Mouse (Mus musculus): ENCODE results near the gene Txk.

Txk gene

DNA sequence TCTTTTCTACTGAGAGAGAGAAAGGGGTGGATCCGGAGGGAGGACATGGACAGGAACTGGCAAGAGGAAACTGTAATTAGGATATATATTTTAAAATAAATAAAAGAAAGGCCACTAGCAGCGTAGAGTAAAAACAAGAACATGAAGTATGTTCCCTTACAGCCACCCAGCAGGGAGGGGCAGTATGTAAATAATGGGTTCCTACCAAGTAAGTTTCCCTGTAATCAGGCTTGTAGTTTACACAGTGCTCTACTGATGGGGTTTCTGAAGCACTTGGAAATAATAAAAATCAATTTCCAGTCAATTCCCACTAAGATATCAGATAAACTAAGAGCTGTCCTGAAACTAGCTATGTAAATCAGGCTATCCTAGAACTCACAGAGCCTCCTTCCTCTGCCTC is 57.9 kb downstream of the Txk start:
- DNase-seq (ENCODE audit: low read depth, low spot score) = no peak

DNA sequence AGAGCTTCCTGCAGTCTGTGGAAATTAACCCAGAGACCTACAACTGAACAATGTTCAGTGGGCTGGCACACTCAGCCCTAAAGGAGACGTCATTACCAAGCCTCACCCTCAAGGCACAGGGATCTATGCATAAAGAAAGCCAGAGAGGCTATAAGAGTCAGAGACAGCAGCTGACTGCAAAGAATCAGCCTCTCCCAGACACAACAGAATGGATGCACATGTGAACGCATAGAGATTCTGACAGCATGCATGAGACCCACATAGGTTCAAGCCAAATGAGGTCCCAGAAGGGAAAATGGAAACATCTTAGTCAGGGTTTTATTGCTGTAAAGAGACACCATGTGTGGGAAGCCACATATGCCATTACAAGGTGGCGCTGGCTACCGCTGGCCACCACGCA is 62.1 kb downstream of the Txk start:
- no peak for DNase-seq (ENCODE audit: low read depth, low spot score)

DNA sequence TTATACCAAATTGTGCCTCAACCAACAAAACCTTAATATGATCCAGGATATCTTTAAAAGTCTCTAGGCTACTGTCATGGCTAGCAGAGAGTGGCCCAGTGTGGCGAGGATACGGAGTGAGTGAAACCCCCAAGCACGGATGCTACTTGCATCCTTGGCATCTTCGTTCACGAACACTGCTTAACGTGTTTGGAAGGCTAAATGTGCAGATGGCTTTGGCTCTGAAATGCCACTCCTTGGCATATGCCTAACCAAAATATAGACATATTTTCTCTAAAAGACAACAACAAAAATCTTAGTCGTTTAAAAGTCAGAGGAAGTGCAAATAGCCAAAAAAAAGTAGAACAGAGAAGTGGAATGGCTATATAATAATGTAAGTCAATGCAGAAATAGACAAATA is 63.0 kb downstream of the Txk start:
- no peak for DNase-seq (ENCODE audit: low read depth, low spot score)

DNA sequence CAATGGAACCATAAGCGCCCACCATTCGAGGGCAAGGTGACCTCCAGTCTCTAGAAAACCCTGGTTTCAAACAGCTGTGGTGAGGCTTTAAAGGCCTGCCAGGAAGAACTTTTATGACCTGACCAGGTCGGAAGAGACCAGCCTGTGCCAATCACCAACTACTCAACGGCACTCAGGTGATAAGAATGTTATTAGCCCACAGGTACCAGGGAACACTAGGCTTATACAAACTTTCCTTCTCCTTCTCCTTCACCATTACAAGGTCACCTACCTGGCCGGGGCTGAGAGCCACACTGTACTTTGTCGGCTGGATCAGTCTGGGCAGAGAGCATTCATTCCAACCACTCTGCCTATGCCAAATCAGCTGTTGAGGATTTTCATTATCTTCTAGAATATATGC is 71.1 kb downstream of the Txk start:
- DNase-seq (ENCODE audit: low read depth, low spot score) = no peak

DNA sequence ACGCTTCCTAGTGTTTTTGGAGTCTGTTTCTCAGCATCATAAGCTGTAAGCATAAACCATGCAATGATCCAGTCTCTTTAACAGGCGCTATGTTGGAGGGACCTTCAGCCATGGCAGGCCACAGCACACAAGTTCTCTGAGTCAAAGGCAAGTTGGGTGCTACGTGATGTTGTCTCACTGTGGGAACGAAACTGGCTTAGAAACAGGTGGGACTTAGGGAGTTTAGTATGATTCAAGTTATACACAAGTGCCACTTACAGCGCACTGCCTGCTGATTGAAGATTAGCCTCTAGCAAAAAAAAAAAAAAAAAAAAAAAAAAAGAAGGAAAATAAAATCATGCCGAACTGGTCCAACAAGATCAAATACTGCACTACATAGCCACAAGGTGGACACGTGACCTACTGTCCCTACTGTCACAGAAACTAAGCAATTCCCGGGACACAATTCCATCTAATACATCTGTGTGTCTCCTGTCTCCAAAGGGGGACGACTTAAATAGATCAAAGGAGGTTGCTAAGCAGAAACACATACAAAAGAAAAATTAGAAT is 77.5 kb downstream of the Txk start:
- no peak for DNase-seq (ENCODE audit: low read depth, low spot score)

DNA sequence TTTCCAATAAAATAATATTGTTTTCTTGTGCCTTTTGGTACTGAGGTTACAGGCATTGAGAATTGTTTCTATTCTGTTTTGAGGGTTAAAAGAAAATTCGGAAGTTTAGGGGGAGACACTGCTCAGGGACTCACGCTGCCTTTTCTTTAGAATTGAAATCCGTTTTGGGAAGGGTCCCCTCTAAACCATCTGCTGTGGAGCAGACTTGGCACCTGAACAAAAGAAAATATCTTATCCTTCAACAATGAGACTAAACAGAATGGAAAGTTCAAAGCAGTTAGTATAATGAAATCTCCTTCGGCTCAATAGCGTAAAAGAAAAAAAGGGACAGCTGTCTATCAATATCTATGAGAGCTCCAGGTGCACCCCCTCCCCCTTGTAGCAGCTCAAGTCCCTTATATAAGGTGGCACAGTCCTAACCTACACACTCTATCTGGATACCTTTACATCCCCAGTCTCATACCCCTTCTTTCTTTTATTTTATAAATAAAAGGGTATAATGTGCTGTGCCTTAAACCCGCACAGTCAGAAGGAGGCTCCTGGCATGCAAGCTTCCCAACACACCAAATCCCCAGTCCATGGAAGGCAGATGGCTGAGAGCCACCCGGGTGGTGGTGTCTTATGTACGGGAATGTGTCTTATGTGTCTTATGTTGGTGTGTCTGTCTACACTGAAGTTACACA is 81.4 kb downstream of the Txk start:
- DNase-seq (ENCODE audit: low read depth, low spot score) = no peak

DNA sequence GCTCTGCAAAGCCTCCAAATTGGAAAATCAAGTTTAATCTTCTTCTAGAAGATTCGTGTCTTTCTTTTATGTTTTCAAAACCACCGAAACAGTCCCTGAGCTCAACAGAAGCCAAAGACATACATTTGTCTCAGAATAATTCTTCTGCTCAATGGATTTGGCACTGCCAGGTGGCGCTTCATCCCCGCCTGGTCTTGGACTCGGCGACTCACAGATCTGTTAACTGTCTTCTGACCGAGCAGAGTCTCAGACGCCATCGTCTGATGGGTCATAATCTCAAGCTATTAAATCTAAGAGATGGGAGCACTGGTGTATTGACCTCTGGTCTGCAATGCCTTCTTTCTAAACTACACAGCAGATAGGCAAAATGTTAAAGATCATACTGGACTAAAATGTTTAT is 84.2 kb downstream of the Txk start:
- DNase-seq (ENCODE audit: low read depth, low spot score) = no peak

DNA sequence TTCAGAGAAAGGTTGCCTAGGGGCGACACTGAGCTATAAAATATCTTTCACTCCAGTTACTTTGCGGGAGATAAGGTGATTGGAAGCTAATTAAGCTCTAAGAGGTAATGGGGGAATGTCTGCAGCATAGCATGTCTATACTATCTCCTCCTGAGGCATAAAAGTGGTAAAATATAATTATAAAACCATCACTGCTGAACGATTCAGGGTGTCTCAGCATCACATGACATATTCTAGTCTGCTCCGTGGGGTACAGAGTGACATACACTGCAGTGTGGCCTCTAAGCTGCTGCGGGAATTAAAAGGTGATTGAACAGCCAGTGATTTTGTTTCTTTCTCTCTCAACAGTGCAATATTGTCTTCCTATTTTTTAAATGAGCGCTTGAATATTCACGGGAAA is 86.1 kb downstream of the Txk start:
- no peak for DNase-seq (ENCODE audit: low read depth, low spot score)

DNA sequence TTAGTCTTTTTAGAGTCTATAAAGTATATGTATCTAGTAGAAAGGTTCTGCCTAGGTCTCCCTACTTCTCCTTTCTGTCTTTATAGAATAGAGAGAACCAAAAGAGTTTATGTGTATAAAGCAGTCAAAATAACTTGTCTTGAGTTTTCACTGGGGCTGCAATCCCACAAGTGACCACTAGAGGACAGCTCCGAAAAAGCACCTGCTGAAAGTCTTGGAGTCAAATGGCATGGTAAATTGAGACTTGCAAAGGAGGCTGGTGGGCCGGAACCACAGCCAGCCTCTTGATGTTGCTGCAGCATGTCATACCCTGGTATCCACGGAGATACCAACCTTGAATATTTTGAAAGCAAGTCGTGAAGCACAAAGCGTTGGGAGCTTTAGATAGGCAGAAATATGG is 87.3 kb downstream of the Txk start:
- DNase-seq (ENCODE audit: low read depth, low spot score) = no peak

DNA sequence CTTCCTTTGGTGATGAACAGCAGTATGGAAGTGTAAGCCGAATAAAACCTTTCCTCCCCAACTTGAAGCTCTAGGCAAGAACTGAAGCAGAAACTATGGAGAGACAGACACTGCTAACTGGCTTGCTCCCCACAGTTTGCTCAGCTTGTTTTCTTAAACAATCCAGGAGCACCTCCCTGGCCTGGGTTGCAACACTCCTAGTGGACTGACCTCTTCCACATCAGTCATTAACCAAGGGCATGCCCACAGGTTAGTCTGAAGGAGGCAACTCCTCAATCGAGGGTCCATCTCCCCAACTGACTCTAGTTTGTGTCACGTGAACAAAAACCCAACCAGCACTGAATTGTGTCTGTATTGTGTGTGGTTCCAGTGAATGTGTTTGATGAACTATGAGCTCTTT is 87.7 kb downstream of the Txk start:
- DNase-seq (ENCODE audit: low read depth, low spot score) = no peak

DNA sequence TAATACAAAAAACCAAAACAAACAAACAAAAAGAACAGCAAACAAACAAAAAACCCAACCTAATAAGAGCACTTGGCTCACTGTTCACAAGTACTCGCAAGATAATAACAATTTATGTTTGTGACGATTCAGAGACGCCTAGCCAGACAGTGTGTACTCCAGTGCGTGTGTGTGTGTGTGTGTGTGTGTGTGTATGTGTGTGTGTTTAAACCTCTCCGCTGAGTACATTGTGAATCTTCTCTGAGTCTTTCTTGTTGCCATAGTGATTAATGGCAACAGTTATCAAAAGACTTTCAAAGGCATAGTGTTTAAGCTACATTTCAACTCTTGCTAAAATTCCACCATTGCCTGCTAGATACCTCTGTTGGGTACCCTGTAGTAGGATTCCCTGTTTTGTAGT is 88.5 kb downstream of the Txk start:
- DNase-seq (ENCODE audit: low read depth, low spot score) = no peak

DNA sequence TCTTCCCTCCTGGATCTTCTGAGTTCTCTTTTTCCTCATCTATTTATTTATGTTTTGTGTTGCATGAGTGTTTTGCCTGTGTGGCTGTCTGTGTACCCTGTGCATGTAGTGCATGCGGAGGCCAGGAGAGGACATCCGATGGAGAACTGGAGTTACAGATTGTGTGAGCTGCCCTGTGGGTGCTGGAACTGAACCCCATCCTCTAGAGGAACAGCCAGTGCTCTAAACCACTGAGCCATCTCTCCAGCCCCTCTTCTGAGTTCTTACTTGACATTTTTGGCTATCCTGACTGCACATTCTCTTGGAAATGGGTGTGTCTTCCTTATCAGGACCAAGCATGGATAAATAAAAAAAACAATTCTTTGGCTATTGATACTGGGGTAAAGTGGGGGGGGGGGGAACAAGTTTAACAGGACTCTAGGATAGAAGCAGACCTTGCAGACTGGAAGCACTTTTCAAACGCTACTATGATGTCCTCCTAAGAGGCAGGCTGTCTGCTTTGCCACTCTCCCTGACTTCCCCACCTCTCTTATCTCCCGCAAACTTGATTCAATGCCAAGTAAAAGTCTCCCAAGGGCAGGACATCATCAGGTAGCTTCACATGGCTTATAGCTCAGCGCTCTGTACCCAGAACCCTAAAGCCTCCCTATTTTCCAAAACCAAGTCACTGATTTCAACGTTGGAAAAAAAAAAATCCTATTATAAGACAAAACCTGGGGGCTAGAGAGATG is 91.4 kb downstream of the Txk start:
- no peak for DNase-seq (ENCODE audit: low read depth, low spot score)

DNA sequence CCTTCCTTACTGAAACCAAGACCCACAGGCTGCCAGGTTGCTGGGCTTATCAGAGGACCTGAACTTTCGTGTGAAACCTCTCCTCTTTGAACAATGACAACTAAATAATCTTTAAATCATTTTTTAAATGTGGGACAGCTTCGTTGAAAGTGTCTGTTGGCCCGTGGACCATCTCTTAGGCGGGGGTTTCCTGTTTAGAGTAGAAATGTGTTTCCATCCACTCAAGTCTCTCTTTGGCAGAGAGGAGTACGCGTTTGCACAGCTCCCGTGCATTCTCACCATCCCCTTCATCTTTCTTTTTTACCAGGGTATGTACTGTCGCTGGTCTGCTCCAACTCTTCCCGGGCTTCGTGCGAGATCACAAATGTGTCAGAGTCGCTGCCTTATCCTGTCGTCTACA is 94.2 kb downstream of the Txk start:
- DNase-seq (ENCODE audit: low read depth, low spot score) = no peak

DNA sequence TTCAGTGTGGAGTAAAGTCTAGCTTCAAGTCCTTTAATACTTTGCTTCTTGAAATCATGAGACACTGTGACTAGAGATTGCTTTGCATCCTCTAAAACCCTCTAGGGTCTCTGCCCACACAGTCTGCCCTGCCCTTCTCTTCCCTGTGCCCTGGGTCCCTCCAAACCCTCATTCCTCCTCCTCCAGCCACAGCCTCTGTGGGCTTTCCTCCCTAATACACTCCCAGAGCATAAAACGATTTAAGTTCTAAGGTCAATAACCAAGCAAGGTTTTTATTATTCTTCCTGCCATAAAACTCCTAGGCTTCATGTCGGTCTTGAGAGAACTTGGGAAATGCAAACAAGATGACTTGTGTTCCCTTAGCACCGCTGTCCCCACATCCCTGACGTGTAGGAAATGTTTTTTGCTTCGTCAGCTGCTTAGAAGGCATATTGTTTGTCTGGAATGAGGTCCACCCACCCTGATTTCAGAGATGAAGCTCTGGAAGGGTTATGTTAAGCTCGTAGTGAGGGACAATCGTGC is 96.2 kb downstream of the Txk start:
- DNase-seq (ENCODE audit: low read depth, low spot score) = no peak

DNA sequence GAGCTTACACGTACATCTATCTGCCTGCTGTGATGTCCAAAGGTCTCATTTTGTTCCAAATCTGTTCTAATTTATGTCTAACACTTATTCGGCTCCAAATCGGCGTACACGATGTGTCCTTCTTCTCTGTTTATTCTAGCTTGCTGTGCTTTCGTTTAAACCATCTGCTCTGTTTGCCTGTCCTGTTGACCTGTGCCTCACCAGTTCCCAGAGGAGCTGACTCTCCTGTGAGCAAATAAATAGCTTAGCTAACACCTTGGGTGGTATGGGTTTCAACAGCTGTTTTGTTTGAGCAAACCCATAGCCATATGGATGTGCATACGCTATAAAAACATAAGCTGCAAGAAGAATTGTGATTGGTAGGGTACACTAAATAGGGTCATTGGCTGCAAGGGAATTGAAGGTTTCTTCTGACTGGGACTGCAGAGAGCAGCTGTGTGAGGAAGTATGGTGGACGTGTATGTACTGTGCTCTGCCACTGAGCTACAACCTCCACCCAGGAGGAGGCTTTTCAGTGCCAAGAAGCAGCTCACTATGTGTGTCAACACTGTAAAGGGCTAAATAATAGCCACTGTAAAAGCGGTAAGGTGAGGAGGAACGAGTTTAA is 99.4 kb downstream of the Txk start:
- DNase-seq (ENCODE audit: low read depth, low spot score) = no peak

DNA sequence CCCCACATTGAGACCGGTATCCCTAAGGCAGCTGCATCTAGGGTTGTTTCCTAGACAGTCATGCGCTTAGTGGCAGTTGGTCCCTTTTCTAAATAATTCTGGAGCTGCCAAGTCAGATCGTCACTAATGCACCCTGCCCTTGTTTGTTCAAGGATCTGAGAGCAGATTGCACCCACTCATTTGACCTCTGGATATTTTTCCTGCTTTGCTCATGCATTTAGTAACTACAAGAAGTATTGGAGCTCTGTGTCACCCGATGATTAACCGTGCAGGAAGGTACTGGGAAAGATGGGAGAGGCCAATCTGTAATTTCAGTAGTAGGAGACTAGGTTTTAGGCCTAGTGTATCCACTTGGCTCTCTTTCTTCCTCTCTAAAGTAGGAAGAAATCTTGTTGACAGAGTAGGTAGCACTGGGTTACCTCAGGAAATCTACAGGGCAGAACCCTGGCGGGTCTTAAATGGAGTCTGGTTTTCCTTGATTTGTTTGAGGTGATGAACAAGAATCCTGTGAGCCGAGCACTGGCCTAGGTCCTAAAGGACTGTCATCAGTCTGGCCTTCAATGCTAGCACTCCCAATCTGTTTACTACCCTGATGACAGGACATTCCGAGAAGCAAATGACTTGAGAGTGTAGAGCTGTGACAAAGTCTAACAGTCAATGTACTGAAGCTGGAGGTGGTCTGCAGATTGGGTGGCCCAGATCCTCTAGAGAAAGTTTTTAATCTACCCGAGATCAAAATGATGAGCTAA is 103.4 kb downstream of the Txk start:
- DNase-seq (ENCODE audit: low read depth, low spot score) = no peak

DNA sequence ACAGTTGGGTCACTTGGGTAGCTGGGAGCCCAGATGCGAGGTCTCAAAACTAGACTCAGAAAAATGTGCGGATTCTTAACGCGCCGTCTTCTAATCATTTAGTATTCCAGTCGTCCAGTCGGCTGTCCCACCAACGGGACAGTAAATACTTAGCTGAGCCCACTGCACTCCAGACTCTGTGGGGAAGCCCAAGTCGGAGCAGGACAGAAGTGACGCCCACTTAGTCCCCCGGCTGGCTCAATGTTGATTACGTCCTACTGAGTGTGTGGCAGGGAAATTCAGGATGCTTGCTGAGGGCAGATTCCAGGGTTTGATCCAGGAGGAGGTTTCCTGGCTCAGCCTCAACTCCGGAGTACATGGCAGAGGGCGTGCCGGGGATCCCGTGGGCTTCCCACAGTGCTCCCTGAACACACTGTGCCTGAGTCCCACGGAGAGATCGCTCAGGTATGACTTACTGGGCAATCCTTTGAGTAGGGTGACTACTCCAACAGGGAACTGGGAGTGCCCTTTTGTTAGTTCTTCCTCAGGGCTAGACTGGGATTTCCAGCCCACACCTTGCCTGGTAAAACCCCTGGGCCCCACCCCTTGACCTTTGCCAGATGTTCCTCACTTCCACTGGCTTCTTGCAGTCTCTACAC is 104.5 kb downstream of the Txk start:
- DNase-seq (ENCODE audit: low read depth, low spot score) = no peak

DNA sequence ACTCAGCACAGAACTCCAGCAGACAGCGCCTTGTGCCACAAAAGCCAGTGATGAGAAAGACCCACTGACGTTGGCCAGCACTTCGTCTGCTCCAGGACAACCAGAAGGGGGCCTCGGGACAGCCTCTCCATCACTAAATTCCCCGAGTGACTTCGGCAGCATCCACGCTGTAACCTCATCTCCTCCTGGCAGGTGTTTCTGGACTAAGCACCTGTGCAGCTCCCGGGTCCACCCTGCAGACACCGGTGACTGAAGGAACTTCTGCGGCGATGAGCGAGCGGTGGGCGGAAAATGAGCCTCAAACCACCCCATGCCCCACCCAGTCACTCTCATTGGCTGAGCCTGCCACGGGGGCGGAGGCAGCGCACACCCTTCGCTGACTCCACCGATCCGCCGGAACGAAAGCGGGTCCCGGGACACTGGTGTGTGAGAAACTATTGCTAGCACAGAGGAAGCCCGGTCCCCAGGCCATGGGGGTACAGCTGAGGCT is 105.1 kb downstream of the Txk start, which contains the start of gene Nipal1:
Nipal1 (plus strand) TSS at position 378 of the 490 bp plus-strand sequence.
- peak; percentile 25 for DNase-seq (ENCODE audit: low read depth, low spot score)

DNA sequence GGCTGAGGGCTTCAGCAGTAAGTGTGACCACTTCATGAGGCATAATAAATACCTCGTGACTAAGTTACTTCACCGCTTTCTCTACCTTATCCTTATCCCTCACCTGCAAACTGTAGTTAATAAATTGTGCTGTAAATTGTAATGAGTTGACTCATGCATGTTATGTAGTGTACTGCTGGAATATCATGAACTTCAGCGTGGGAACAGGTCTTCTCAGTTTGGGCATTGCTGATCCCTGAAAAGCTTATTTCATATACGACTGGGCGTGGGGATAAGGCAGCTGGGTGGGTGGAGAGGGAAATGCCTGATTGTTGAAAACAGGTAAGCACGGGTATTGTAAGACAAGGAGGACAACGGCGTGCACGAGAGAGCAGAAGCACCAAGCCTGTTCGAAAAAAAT is 105.6 kb downstream of the Txk start:
- no peak for DNase-seq (ENCODE audit: low read depth, low spot score)

DNA sequence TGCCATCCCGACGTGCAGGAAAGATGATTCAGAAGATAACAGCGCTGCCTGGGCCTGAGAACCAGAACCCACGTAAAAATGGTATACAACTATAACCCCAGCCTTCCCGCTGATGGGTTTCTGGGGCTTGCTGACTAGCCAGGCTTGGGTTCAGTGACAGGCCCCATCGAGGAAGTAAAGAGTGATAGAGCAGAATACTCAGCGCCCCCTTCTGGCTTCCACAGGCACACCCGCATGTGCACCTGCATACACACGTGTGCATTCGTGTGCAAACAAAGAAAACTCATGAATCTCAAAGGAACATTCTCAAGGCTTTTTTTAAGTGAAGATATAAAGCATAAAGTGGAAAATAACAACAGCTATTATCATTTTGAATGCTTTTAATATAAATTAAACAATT is 106.4 kb downstream of the Txk start:
- DNase-seq (ENCODE audit: low read depth, low spot score) = no peak
